Mouse (Mus musculus): ENCODE data around the gene Nmd3.

Nmd3 gene

GRCm38 (mm10) chr3:69721814-69722186 is at the start of gene Nmd3:
TSS of gene Nmd3 (plus strand) at chr3:69721985.
- peak; percentile 68 to 79 for DNase-seq (ENCODE audit: low spot score in 2 of 2)

GRCm38 (mm10) chr3:69673351-69673750 is 48.4 kb upstream of the Nmd3 start:
- DNase-seq (ENCODE audit: low spot score in 2 of 2) = peak in 1 of 2 experiments; percentile 21

GRCm38 (mm10) chr3:69674206-69674605 is 47.6 kb upstream of the Nmd3 start:
- no peak for DNase-seq (ENCODE audit: low spot score in 2 of 2)

GRCm38 (mm10) chr3:69689791-69690190 is 32.0 kb upstream of the Nmd3 start:
- no peak for DNase-seq (ENCODE audit: low spot score in 2 of 2)

- DNase-seq (ENCODE audit: low spot score in 2 of 2) = no peak
Observed at GRCm38 (mm10) chr3:69690939-69691338, 30.8 kb upstream of the Nmd3 start.

GRCm38 (mm10) chr3:69699851-69700500 is 21.8 kb upstream of the Nmd3 start:
- no peak for DNase-seq (ENCODE audit: low spot score in 2 of 2)

GRCm38 (mm10) chr3:69701905-69702304 is 19.9 kb upstream of the Nmd3 start:
- no peak for DNase-seq (ENCODE audit: low spot score in 2 of 2)

GRCm38 (mm10) chr3:69702421-69702820 is 19.4 kb upstream of the Nmd3 start:
- no peak for DNase-seq (ENCODE audit: low spot score in 2 of 2)

GRCm38 (mm10) chr3:69709043-69709929 is 12.5 kb upstream of the Nmd3 start:
- no peak for DNase-seq (ENCODE audit: low spot score in 2 of 2)

GRCm38 (mm10) chr3:69711907-69712600 is 9.7 kb upstream of the Nmd3 start:
- no peak for DNase-seq (ENCODE audit: low spot score in 2 of 2)

GRCm38 (mm10) chr3:69717476-69717875 is 4.3 kb upstream of the Nmd3 start:
- DNase-seq (ENCODE audit: low spot score in 2 of 2) = no peak

GRCm38 (mm10) chr3:69722187-69722867 is 542 bp downstream of the Nmd3 start:
- DNase-seq (ENCODE audit: low spot score in 2 of 2) = peak; percentile 19 to 23

- DNase-seq (ENCODE audit: low spot score in 2 of 2) = no peak
Observed at GRCm38 (mm10) chr3:69723161-69723560, 1.4 kb downstream of the Nmd3 start.

GRCm38 (mm10) chr3:69730930-69731329 is 9.1 kb downstream of the Nmd3 start:
- DNase-seq (ENCODE audit: low spot score in 2 of 2) = no peak

- DNase-seq (ENCODE audit: low spot score in 2 of 2) = no peak
Observed at GRCm38 (mm10) chr3:69733939-69734338, 12.2 kb downstream of the Nmd3 start.

- no peak for DNase-seq (ENCODE audit: low spot score in 2 of 2)
Observed at GRCm38 (mm10) chr3:69755192-69755591, 33.4 kb downstream of the Nmd3 start.

GRCm38 (mm10) chr3:69755968-69756367 is 34.2 kb downstream of the Nmd3 start:
- DNase-seq (ENCODE audit: low spot score in 2 of 2) = no peak

- peak in 1 of 2 experiments; percentile 49 for DNase-seq (ENCODE audit: low spot score in 2 of 2)
Observed at GRCm38 (mm10) chr3:69756499-69756898, 34.7 kb downstream of the Nmd3 start.

- DNase-seq (ENCODE audit: low spot score in 2 of 2) = no peak
Observed at GRCm38 (mm10) chr3:69757456-69757855, 35.7 kb downstream of the Nmd3 start.

GRCm38 (mm10) chr3:69760081-69760480 is 38.3 kb downstream of the Nmd3 start:
- no peak for DNase-seq (ENCODE audit: low spot score in 2 of 2)

GRCm38 (mm10) chr3:69761195-69761594 is 39.4 kb downstream of the Nmd3 start:
- DNase-seq (ENCODE audit: low spot score in 2 of 2) = no peak

- no peak for DNase-seq (ENCODE audit: low spot score in 2 of 2)
Observed at GRCm38 (mm10) chr3:69762838-69763368, 41.1 kb downstream of the Nmd3 start.

All from frontal cortex, postnatal 14 days (tissue).